In the genomic region with DNA sequence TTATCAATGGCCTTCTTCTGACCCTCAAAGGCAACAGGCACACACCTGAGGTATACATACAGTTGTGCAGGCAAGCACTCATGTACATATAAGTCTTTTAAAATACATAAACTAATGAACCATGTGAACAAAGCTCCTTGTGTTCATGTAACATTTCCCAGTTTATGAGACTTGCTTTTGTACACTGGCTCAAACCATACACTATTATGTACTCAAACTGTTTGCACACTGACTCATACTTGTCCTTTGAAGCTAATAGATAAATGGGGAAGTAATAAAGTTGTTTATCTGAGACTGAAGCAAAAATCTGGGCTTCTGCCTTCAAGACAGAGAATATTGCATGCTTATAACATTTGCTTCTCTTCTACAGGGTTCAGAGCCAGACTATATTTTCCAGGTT, we compare ENCODE assay signal across 24 mouse cellular contexts.
DNase-seq lines count a peak whose midpoint lies in the region; ATAC-seq and TF ChIP-seq lines count a peak whose summit lies in the region.
"Had no signal": no experiment of that assay in that cellular context is flagged by ENCODE, and none has a peak within 500 bp of the region (broad histone marks: within the 10 kb centered on the region; RNA-seq: fewer than 3 reads in every experiment).

No protein-coding gene starts in this region.

- no peaks in the 10 kb centered on the region for H3K36me3 ChIP-seq in kidney, postnatal 0 days (ENCODE audit: insufficient read depth, low read length)
- H3K36me3 ChIP-seq in intestine, embryonic 16.5 days (ENCODE audit: control insufficient read depth, insufficient read depth, low read length), result no peaks in the 10 kb centered on the region
- no peaks in the 10 kb centered on the region for H3K36me3 ChIP-seq in stomach, postnatal 0 days (ENCODE audit: control insufficient read depth, insufficient read depth, low read length)
- H3K36me3 ChIP-seq: G1E; heart, embryonic 10.5 days; heart, embryonic 13.5 days; hindbrain, embryonic 13.5 days had no signal

- no peak for TF ChIP-seq EP300 in stomach, postnatal 0 days (optimal IDR thresholded peaks at IDR 0.05)

- no peak for ATAC-seq in kidney, postnatal 0 days (replicated peaks; ENCODE audit: low FRiP score, low read depth)
- peak; percentile 83 for ATAC-seq in intestine, embryonic 16.5 days
- ATAC-seq in stomach, postnatal 0 days (ENCODE audit: low FRiP score, low TSS enrichment), result peak; percentile 88
- ATAC-seq: activated CD4-positive, CD25-positive, alpha-beta regulatory T cell, adult 4 months; forebrain, embryonic 14.5 days had no signal

- H3K4me2 ChIP-seq in kidney, postnatal 0 days (ENCODE audit: low read length), result no peak overlapping the region
- no peak overlapping the region for H3K4me2 ChIP-seq in intestine, embryonic 16.5 days (ENCODE audit: low read depth, low read length)
- H3K4me2 ChIP-seq in stomach, postnatal 0 days (replicated peaks; ENCODE audit: low read depth), result no peak overlapping the region
- H3K4me2 ChIP-seq: heart, embryonic 13.5 days; hindbrain, embryonic 13.5 days had no signal

- H3K27ac ChIP-seq in kidney, postnatal 0 days, result no peak overlapping the region
- 0 out of 2 replicates have a peak overlapping the region, but pooled peaks have one; percentile 0 for H3K27ac ChIP-seq in intestine, embryonic 16.5 days (ENCODE audit: low read length)
- H3K27ac ChIP-seq in stomach, postnatal 0 days (replicated peaks), result no peak overlapping the region
- H3K27ac ChIP-seq: forebrain, embryonic 10.5 days; heart, embryonic 10.5 days; heart, embryonic 13.5 days; hindbrain, embryonic 13.5 days had no signal

- H3K9ac ChIP-seq in kidney, postnatal 0 days (ENCODE audit: low read depth, low read length), result no peak overlapping the region
- no peak overlapping the region for H3K9ac ChIP-seq in intestine, embryonic 16.5 days (ENCODE audit: low read depth, low read length)
- H3K9ac ChIP-seq in stomach, postnatal 0 days (ENCODE audit: low read length), result no peak overlapping the region
- H3K9ac ChIP-seq: forebrain, postnatal 0 days; heart, embryonic 13.5 days; hindbrain, embryonic 13.5 days had no signal

- peak; percentile 18 for DNase-seq in kidney, postnatal 0 days (ENCODE audit: low spot score)
- DNase-seq in kidney, postnatal 25 days, result no peak
- DNase-seq in Muller cell, postnatal 12 days (ENCODE audit: inconsistent ontology term), result peak; percentile 65
- no peak for DNase-seq in stomach, postnatal 0 days (ENCODE audit: low spot score)
- DNase-seq in lung, adult 18-20 months, result no peak
- DNase-seq in frontal cortex, postnatal 14 days (ENCODE audit: low spot score in 2 of 2), result no peak
- DNase-seq: adrenal gland, adult 8-10 months; adrenal gland, postnatal 25 days; B cell, adult 2 months; cerebellum, adult 11-12 months; cerebellum, adult 8-10 months; cerebellum, postnatal 10 days; cerebellum, postnatal 36 days; gastrocnemius, postnatal 25 days had no signal

- H3K27me3 ChIP-seq in kidney, postnatal 0 days (ENCODE audit: insufficient read depth, low read length), result no peaks in the 10 kb centered on the region
- H3K27me3 ChIP-seq in intestine, embryonic 16.5 days (replicated peaks; ENCODE audit: control insufficient read depth, insufficient read depth, low read length), result no peaks in the 10 kb centered on the region
- H3K27me3 ChIP-seq in stomach, postnatal 0 days (ENCODE audit: control insufficient read depth, insufficient read depth, low read length), result no peaks in the 10 kb centered on the region
- H3K27me3 ChIP-seq: CH12.LX; heart, embryonic 13.5 days; hindbrain, embryonic 13.5 days had no signal

- no peak overlapping the region for H3K4me3 ChIP-seq in kidney, postnatal 0 days (replicated peaks; ENCODE audit: low read depth, low read length)
- H3K4me3 ChIP-seq in intestine, embryonic 16.5 days (ENCODE audit: low read length), result no peak overlapping the region
- H3K4me3 ChIP-seq in stomach, postnatal 0 days (ENCODE audit: low read depth, low read length), result no peak overlapping the region
- H3K4me3 ChIP-seq: forebrain, embryonic 10.5 days; heart, embryonic 10.5 days; heart, embryonic 13.5 days; hindbrain, embryonic 13.5 days had no signal

- H3K9me3 ChIP-seq in kidney, postnatal 0 days (replicated peaks; ENCODE audit: low read length), result no peaks in the 10 kb centered on the region
- no peaks in the 10 kb centered on the region for H3K9me3 ChIP-seq in intestine, embryonic 16.5 days (ENCODE audit: control insufficient read depth, low read length)
- H3K9me3 ChIP-seq in stomach, postnatal 0 days (ENCODE audit: control insufficient read depth, low read length), result no peaks in the 10 kb centered on the region
- H3K9me3 ChIP-seq: forebrain, embryonic 10.5 days; G1E; heart, embryonic 10.5 days; heart, embryonic 13.5 days; hindbrain, embryonic 13.5 days had no signal

- H3K4me1 ChIP-seq in kidney, postnatal 0 days (replicated peaks; ENCODE audit: insufficient read depth, low read length), result no peaks in the 10 kb centered on the region
- peaks cover 15% of the 10 kb centered on the region for H3K4me1 ChIP-seq in intestine, embryonic 16.5 days (ENCODE audit: control insufficient read depth, insufficient read depth, low read length)
- H3K4me1 ChIP-seq in stomach, postnatal 0 days (replicated peaks; ENCODE audit: control insufficient read depth, insufficient read depth), result no peaks in the 10 kb centered on the region
- H3K4me1 ChIP-seq: heart, embryonic 10.5 days had no signal

- no peak for TF ChIP-seq CTCF in kidney, postnatal 0 days (IDR thresholded peaks at IDR 0.05; ENCODE audit: low read depth)
- TF ChIP-seq CTCF in stomach, postnatal 0 days (IDR thresholded peaks at IDR 0.05; ENCODE audit: low read depth), result no peak

Comparison
In these comparisons a context has a peak if more than half of its experiments do, and no peak if none do; other contexts are left out.
1. DNase-seq: peak in kidney, postnatal 0 days (single experiment) and Muller cell, postnatal 12 days (single experiment); none in kidney, postnatal 25 days (0 of 2), stomach, postnatal 0 days (single experiment), lung, adult 18-20 months (0 of 2) and frontal cortex, postnatal 14 days (0 of 2).